Mouse (Mus musculus): ENCODE measurements at regions not wholly inside any gene's neighbourhood (a gene's known extent, or its start where the extent isn't known, plus 50 kb on each side); places are given as distances from the start of the nearest gene placed in this dataset.
"Not testable (repeated sequence)": the region's sequence is repeated elsewhere in the genome, so short reads cannot be mapped to it uniquely, and the experiment has no call there.

- H3K27ac ChIP-seq (ENCODE audit: low read depth, low read length); ATAC-seq (ENCODE audit: low read depth); H3K4me3 ChIP-seq (ENCODE audit: low read depth, low read length); H3K4me2 ChIP-seq (ENCODE audit: low read depth, low read length); H3K9me3 ChIP-seq (ENCODE audit: control insufficient read depth, low read length); H3K27me3 ChIP-seq (ENCODE audit: control insufficient read depth, insufficient read depth, low read length); H3K36me3 ChIP-seq (ENCODE audit: control insufficient read depth, insufficient read depth, low read length); H3K9ac ChIP-seq (replicated peaks; ENCODE audit: low read depth, low read length); H3K4me1 ChIP-seq (ENCODE audit: control insufficient read depth, insufficient read depth, low read length): not testable (repeated sequence)
- 97% methylated on average over 1 of the region's 1 CpGs for WGBS
Measured at GRCm38 (mm10) chr8:28523506-28523905, 1076.0 kb downstream of the Poteg start.

- H3K9me3 ChIP-seq (ENCODE audit: control insufficient read depth, low read length) = no peaks in the 10 kb centered on the region
- H3K4me2 ChIP-seq (ENCODE audit: low read depth, low read length) = no peak overlapping the region
- H3K9ac ChIP-seq (replicated peaks; ENCODE audit: low read depth, low read length) = no peak overlapping the region
- no peak for ATAC-seq (ENCODE audit: low read depth)
- H3K36me3 ChIP-seq (ENCODE audit: control insufficient read depth, insufficient read depth, low read length) = no peaks in the 10 kb centered on the region
- no peaks in the 10 kb centered on the region for H3K27me3 ChIP-seq (ENCODE audit: control insufficient read depth, insufficient read depth, low read length)
- H3K4me3 ChIP-seq (ENCODE audit: low read depth, low read length) = no peak overlapping the region
- H3K27ac ChIP-seq (ENCODE audit: low read depth, low read length) = no peak overlapping the region
- H3K4me1 ChIP-seq (ENCODE audit: control insufficient read depth, insufficient read depth, low read length) = no peaks in the 10 kb centered on the region
Measured at GRCm38 (mm10) chr8:28547236-28547635, 1099.8 kb downstream of the Poteg start.

DNA sequence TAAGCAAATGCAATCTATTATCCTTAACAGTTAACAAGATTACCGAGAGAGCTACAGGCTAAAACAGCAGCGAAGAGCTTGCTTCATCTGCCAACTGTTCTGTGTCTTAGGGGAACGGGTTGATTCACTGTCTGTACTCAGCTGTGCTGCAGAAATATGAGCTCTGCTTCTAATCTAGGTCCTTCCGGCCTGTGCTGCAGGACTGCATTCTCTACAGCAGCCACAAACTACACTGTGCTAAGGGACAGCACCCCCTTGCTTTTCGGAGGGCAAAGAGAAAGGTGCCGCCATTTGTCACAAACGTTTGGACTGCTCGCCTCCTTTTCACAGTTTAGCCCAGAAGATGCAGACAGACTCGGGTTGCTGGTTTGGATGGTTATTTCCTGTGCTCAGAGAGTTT is 1112.4 kb downstream of the Poteg start:
- Histone ChIP-seq H3K27me3 (ENCODE audit: control insufficient read depth, insufficient read depth, low read length) (no peaks in the 10 kb centered on the region), H3K9ac (replicated peaks; ENCODE audit: low read depth, low read length) (no peak overlapping the region), H3K4me2 (ENCODE audit: low read depth, low read length) (no peak overlapping the region), H3K4me1 (ENCODE audit: control insufficient read depth, insufficient read depth, low read length) (no peaks in the 10 kb centered on the region), H3K9me3 (ENCODE audit: control insufficient read depth, low read length) (no peaks in the 10 kb centered on the region), H3K4me3 (ENCODE audit: low read depth, low read length) (no peak overlapping the region), H3K36me3 (ENCODE audit: control insufficient read depth, insufficient read depth, low read length) (no peaks in the 10 kb centered on the region), H3K27ac (ENCODE audit: low read depth, low read length) (no peak overlapping the region)
- WGBS = 63% methylated on average over 9 of the region's 9 CpGs
- ATAC-seq (ENCODE audit: low read depth) = peak; percentile 44; the same call in 1 of the 2 replicates

DNA sequence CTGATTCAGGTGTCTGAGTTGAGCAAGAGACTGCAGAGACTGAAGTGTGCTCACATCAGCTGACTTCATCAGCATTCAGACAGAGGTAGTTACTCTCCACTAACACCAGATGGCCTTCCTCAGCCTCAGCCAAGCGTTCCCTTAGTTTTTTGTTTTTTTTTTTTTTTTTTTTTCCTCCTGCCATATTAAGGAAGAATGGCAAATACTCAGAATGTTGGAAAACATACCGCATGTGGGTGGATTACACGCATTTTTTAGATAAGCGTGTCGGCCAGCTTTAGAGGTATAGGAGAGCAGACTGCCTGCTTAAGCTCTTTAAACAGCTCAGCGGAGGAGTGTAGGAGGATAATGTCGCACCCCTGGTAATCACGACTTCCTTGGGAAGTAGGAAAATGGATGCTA is 1131.8 kb downstream of the Poteg start:
- H3K27me3 ChIP-seq (ENCODE audit: control insufficient read depth, insufficient read depth, low read length) = no peaks in the 10 kb centered on the region
- no peaks in the 10 kb centered on the region for H3K9me3 ChIP-seq (ENCODE audit: control insufficient read depth, low read length)
- no peak overlapping the region for H3K27ac ChIP-seq (ENCODE audit: low read depth, low read length)
- no peak overlapping the region for H3K4me3 ChIP-seq (ENCODE audit: low read depth, low read length)
- no peak overlapping the region for H3K4me2 ChIP-seq (ENCODE audit: low read depth, low read length)
- H3K36me3 ChIP-seq (ENCODE audit: control insufficient read depth, insufficient read depth, low read length) = no peaks in the 10 kb centered on the region
- peak; percentile 63; the same call in 1 of the 2 replicates for ATAC-seq (ENCODE audit: low read depth)
- H3K9ac ChIP-seq (replicated peaks; ENCODE audit: low read depth, low read length) = no peak overlapping the region
- 51% methylated on average over 8 of the region's 8 CpGs for WGBS
- no peaks in the 10 kb centered on the region for H3K4me1 ChIP-seq (ENCODE audit: control insufficient read depth, insufficient read depth, low read length)

GRCm38 (mm10) chr8:28580821-28581220 is 1133.4 kb downstream of the Poteg start:
- 93% methylated on average over 2 of the region's 2 CpGs for WGBS
- no peaks in the 10 kb centered on the region for H3K9me3 ChIP-seq (ENCODE audit: control insufficient read depth, low read length)
- H3K4me1 ChIP-seq (ENCODE audit: control insufficient read depth, insufficient read depth, low read length) = no peaks in the 10 kb centered on the region
- ATAC-seq (ENCODE audit: low read depth) = no peak
- H3K4me2 ChIP-seq (ENCODE audit: low read depth, low read length) = no peak overlapping the region
- no peak overlapping the region for H3K9ac ChIP-seq (replicated peaks; ENCODE audit: low read depth, low read length)
- H3K36me3 ChIP-seq (ENCODE audit: control insufficient read depth, insufficient read depth, low read length) = no peaks in the 10 kb centered on the region
- no peak overlapping the region for H3K4me3 ChIP-seq (ENCODE audit: low read depth, low read length)
- H3K27ac ChIP-seq (ENCODE audit: low read depth, low read length) = no peak overlapping the region
- no peaks in the 10 kb centered on the region for H3K27me3 ChIP-seq (ENCODE audit: control insufficient read depth, insufficient read depth, low read length)

- no peaks in the 10 kb centered on the region for H3K27me3 ChIP-seq (ENCODE audit: control insufficient read depth, insufficient read depth, low read length)
- no peaks in the 10 kb centered on the region for H3K4me1 ChIP-seq (ENCODE audit: control insufficient read depth, insufficient read depth, low read length)
- H3K9me3 ChIP-seq (ENCODE audit: control insufficient read depth, low read length) = no peaks in the 10 kb centered on the region
- H3K36me3 ChIP-seq (ENCODE audit: control insufficient read depth, insufficient read depth, low read length) = no peaks in the 10 kb centered on the region
- H3K9ac ChIP-seq (replicated peaks; ENCODE audit: low read depth, low read length) = no peak overlapping the region
- ATAC-seq (ENCODE audit: low read depth) = no peak
- H3K4me2 ChIP-seq (ENCODE audit: low read depth, low read length) = no peak overlapping the region
- no peak overlapping the region for H3K27ac ChIP-seq (ENCODE audit: low read depth, low read length)
- H3K4me3 ChIP-seq (ENCODE audit: low read depth, low read length) = no peak overlapping the region
Measured at GRCm38 (mm10) chr8:28589999-28590398, 1142.5 kb downstream of the Poteg start.

DNA sequence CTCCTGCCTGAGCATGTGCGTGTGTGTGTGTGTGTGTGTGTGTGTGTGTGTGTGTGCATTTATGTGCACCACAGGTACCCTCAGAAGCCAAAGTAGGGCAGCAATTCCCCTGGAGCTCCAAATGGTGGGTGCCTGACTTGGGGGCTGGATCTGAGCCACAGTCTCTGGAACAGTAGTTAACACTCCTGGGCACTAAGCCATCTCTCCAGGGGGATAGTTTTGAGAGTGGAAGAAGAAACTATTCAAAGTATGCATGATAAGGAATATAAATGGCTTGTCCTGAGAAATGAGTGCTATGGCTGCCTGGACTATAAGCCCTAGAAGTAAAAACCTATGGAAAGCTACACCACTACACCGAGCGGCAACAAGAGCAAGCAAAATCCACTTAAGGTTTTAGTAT is 1145.8 kb downstream of the Poteg start:
- no peaks in the 10 kb centered on the region for H3K9me3 ChIP-seq (ENCODE audit: control insufficient read depth, low read length)
- H3K27ac ChIP-seq (ENCODE audit: low read depth, low read length) = no peak overlapping the region
- no peaks in the 10 kb centered on the region for H3K4me1 ChIP-seq (ENCODE audit: control insufficient read depth, insufficient read depth, low read length)
- H3K36me3 ChIP-seq (ENCODE audit: control insufficient read depth, insufficient read depth, low read length) = no peaks in the 10 kb centered on the region
- no peaks in the 10 kb centered on the region for H3K27me3 ChIP-seq (ENCODE audit: control insufficient read depth, insufficient read depth, low read length)
- no peak for ATAC-seq (ENCODE audit: low read depth)
- no peak overlapping the region for H3K9ac ChIP-seq (replicated peaks; ENCODE audit: low read depth, low read length)
- 91% methylated on average over 3 of the region's 3 CpGs for WGBS
- no peak overlapping the region for H3K4me2 ChIP-seq (ENCODE audit: low read depth, low read length)
- H3K4me3 ChIP-seq (ENCODE audit: low read depth, low read length) = no peak overlapping the region

- Histone ChIP-seq H3K27me3 (ENCODE audit: control insufficient read depth, insufficient read depth, low read length) (no peaks in the 10 kb centered on the region), H3K9ac (replicated peaks; ENCODE audit: low read depth, low read length) (no peak overlapping the region), H3K4me1 (ENCODE audit: control insufficient read depth, insufficient read depth, low read length) (no peaks in the 10 kb centered on the region), H3K36me3 (ENCODE audit: control insufficient read depth, insufficient read depth, low read length) (no peaks in the 10 kb centered on the region), H3K4me3 (ENCODE audit: low read depth, low read length) (no peak overlapping the region), H3K27ac (ENCODE audit: low read depth, low read length) (no peak overlapping the region), H3K4me2 (ENCODE audit: low read depth, low read length) (no peak overlapping the region), H3K9me3 (ENCODE audit: control insufficient read depth, low read length) (no peaks in the 10 kb centered on the region)
- ATAC-seq (ENCODE audit: low read depth) = no peak
- WGBS = 72% methylated on average over 12 of the region's 12 CpGs
Measured at GRCm38 (mm10) chr8:28594191-28594590, 1146.7 kb downstream of the Poteg start.

DNA sequence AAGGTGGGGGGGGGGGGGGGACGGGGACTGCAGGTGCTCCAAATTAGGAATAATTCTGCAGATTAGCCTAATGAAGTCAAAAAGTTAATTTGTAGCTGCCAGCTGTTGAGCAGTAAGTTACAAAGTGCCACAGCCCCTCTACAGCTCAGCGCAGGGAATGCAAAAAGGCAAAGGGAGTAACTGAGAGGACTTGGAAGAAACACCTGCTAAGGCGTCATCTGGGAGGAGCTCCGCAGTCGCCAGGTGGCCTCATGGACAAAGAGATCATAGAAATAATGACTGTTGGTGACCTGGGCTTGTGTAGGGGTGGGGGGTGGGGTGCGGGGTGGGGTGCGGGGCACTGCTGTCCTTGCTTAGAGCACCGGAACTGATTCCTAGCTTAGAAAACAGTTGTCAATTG is 1147.1 kb downstream of the Poteg start:
- no peaks in the 10 kb centered on the region for H3K36me3 ChIP-seq (ENCODE audit: control insufficient read depth, insufficient read depth, low read length)
- 36% methylated on average over 7 of the region's 8 CpGs for WGBS
- H3K4me2 ChIP-seq (ENCODE audit: low read depth, low read length) = no peak overlapping the region
- ATAC-seq (ENCODE audit: low read depth) = no peak
- H3K9ac ChIP-seq (replicated peaks; ENCODE audit: low read depth, low read length) = no peak overlapping the region
- H3K4me1 ChIP-seq (ENCODE audit: control insufficient read depth, insufficient read depth, low read length) = no peaks in the 10 kb centered on the region
- H3K27ac ChIP-seq (ENCODE audit: low read depth, low read length) = no peak overlapping the region
- H3K4me3 ChIP-seq (ENCODE audit: low read depth, low read length) = no peak overlapping the region
- H3K9me3 ChIP-seq (ENCODE audit: control insufficient read depth, low read length) = no peaks in the 10 kb centered on the region
- H3K27me3 ChIP-seq (ENCODE audit: control insufficient read depth, insufficient read depth, low read length) = no peaks in the 10 kb centered on the region

DNA sequence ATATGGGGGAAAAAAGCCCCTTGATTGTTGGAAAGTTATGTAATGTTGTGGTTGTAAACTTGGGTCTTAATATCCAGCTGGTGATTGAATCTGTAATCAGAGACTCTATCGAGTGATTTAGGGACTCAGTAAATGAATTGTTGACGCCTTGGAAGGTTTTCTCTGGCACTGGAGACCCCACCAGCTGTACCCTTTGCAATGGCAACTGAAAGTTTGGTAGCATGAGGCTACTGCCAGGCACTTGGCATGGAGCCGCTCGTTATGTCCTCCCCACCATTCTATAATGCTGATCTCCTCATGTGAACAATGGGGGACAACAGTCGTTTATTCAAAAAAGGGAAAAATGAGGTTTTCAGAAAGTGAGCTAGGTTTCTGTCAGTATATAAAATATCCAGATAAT is 1148.4 kb downstream of the Poteg start:
- no peak for ATAC-seq (ENCODE audit: low read depth)
- 91% methylated on average over 5 of the region's 5 CpGs for WGBS
- no peaks in the 10 kb centered on the region for H3K36me3 ChIP-seq (ENCODE audit: control insufficient read depth, insufficient read depth, low read length)
- no peak overlapping the region for H3K27ac ChIP-seq (ENCODE audit: low read depth, low read length)
- no peak overlapping the region for H3K4me3 ChIP-seq (ENCODE audit: low read depth, low read length)
- H3K9me3 ChIP-seq (ENCODE audit: control insufficient read depth, low read length) = no peaks in the 10 kb centered on the region
- H3K4me1 ChIP-seq (ENCODE audit: control insufficient read depth, insufficient read depth, low read length) = no peaks in the 10 kb centered on the region
- H3K4me2 ChIP-seq (ENCODE audit: low read depth, low read length) = no peak overlapping the region
- H3K9ac ChIP-seq (replicated peaks; ENCODE audit: low read depth, low read length) = no peak overlapping the region
- H3K27me3 ChIP-seq (ENCODE audit: control insufficient read depth, insufficient read depth, low read length) = no peaks in the 10 kb centered on the region
